Mouse (Mus musculus): ENCODE data around the gene Agpat1.

Agpat1 gene

DNA sequence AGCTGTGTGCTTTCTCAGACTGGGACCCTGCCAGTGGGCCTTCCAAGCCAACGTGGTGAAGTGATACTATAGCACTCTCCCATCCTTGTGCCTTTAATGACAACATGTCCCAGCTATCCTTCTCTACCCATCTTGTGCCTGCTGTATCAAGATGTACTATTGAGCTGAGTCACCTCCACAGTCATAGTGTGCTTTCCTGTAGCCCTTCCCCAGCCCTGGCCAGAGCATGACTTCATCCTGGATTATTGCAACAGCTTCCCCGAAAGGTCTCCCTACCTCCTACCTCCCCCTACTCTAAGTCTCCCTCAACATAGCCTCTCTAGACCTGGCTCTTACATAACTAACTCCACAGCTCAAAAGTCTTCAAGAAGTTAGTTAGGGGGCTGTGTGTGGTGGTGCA lies 31.6 kb downstream of the Agpat1 start:
- no peak for DNase-seq

- DNase-seq = no peak
Observed at GRCm38 (mm10) chr17:34637459-34637858, 33.4 kb downstream of the Agpat1 start.

GRCm38 (mm10) chr17:34639461-34640255 lies 35.6 kb downstream of the Agpat1 start:
- DNase-seq = no peak

DNA sequence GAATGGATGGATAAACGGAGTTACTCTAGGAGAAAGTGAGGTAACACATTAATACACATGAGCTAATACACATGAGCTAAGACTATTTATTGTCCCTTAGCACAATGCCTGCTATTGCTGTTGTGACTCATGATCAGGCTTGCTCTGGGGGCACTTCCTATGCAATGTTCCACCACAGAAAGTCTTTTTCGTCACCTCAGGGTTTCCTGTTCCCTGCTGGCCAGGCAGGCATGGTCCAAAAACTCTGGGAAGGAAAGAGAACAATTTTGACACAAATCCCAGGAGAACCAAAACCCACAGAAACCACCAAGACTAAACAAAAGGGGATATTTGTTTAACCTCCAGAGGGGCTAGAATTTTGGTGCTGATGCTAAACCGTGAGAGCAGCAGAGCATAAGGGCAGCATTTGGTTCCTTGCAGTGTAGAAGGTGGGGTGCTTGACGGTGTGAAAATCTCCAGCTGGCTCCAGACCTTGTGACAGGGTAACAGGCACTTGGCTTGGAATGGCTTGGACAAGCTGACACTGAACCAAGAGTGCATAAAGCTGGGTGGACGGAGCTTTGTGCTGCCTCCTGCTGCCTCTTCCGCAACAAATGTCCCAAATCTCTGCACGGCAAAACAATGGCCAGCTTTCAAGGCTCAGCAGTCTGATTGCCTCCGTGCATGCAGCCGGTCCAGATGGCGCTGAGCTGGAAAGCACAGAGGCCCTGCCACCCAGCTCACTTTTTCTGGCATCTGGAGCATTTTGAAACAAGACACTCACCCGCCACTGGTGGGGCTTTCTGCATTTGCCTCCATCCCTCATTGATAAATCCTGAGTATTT lies 36.9 kb downstream of the Agpat1 start:
- DNase-seq = no peak

DNA sequence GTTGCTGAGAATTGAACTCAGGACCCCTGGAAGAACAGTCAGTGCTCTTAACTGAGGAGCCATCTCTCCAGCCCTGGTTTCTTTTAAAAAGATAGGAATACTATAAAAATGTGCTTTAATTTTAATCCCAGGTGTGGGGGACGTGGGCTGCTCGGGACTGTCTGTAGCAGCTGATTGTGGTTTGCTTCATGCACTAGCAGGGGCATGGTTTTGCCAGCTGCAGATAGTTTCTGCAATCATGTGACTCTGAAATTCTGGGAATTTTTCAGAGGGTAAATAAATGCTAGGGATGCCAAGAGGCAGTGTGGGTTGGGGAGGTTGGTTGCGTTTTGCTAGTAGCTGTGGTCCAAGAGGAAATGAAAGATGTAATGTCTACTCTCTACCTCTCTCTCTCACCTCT lies 37.9 kb downstream of the Agpat1 start:
- no peak for DNase-seq

DNA sequence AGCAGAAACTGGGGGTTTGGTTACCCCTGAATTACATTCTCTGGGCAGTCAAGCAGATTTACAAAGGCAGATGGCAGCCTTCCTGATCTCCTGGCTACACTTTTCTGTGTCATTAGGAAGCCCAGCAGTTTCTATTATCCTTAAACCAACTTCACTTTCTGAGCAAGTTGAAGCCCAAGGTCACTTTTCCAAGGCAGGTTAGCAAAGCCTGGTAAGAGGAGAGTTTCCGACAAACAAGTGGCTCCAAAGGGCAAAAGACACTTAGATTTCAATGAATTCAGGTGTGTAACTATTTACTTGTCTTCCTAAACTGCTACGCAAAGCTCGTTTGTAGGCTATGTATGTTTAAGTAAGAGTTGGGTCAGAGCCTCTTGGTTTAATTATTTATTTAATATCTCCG lies 39.3 kb downstream of the Agpat1 start:
- DNase-seq = no peak

DNA sequence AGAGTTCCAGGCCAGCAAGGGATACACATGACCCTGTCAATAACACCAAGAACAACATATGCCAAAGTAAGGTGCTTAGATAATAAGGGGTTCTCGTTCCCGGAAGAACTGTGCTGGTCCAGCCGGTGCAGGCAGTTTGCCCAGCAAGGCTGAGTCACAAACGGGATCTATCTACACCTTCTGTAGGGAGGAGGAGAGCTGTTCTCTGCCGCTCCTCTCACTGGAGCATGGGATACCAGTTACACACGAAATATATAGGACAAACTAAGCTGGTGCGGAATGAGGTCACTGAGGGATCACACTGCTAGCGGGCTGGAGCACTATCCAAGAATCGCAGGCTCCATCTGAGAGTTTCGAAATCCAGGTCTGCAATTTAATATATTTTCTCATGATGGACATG lies 39.9 kb downstream of the Agpat1 start:
- DNase-seq = no peak

DNA sequence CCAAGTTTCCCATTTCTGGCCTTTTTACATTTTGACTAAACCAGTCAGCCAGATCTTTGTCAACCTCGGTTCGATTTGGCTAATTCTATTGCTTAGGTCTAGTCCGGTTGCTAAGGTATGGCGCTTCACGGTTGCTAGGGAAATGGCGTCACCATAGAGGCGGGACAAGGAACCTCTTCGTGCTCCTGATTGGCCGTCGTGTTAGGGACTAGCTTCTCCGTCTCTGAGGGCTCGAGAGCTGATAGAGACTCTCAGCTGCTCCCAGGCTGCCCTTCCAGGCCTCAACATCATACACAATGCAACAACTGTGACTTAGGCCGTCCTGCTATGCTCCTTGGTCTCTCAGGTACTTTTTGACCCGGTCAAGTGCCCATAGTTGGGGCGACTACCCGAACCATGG lies 40.5 kb downstream of the Agpat1 start, which contains the start of gene Fkbpl:
Gene Fkbpl, plus strand, starts transcription at position 157 of the 400 bp plus-strand sequence.
- DNase-seq = peak; percentile 97

GRCm38 (mm10) chr17:34645256-34645829 lies 41.3 kb downstream of the Agpat1 start:
- no peak for DNase-seq

GRCm38 (mm10) chr17:34645831-34646511 lies 41.9 kb downstream of the Agpat1 start:
- DNase-seq = no peak

DNA sequence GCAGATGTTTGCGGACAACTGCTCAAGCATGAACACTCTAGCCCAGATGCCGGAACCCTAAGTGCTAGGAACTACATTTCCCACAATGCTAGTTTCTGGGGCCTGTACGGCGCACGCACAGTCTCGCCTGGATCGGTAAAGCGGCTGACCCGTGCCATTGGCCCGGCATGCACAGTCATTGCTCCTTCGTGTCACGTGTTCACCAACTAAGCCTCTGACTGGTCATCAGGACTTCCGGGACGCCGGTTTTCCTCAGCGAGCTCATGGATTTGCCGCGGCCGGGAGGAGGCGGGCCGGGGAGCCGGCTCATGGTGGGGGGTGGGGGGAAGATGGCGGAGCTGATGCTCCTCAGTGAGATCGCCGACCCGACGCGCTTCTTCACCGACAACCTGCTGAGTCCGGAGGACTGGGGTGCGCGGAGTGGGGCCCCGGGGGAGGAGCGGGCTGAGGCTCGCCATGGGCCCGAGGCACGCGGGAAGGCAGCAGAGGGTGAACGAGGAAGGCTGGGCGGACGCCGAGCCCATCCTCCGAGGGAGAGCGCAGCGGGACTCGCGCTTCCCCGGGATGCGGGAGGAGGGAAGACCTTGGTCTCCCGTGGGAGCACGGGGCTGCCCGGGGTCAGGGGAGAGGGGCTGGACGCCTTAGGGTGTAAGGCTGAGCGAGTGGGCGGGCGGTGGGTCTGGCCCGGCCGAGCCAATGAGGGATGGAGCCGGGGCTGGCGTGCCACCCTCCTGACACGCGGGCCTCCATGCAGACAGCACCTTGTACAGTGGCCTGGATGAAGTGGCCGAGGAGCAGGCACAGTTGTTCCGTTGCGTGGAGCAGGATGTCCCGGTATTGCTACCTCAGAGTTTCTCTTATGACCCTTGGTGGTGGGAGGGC lies 43.1 kb downstream of the Agpat1 start, which contains the start of gene Atf6b:
Gene Atf6b, plus strand, starts transcription at position 241 of the 882 bp plus-strand sequence.
- peak; percentile 92 for DNase-seq

DNA sequence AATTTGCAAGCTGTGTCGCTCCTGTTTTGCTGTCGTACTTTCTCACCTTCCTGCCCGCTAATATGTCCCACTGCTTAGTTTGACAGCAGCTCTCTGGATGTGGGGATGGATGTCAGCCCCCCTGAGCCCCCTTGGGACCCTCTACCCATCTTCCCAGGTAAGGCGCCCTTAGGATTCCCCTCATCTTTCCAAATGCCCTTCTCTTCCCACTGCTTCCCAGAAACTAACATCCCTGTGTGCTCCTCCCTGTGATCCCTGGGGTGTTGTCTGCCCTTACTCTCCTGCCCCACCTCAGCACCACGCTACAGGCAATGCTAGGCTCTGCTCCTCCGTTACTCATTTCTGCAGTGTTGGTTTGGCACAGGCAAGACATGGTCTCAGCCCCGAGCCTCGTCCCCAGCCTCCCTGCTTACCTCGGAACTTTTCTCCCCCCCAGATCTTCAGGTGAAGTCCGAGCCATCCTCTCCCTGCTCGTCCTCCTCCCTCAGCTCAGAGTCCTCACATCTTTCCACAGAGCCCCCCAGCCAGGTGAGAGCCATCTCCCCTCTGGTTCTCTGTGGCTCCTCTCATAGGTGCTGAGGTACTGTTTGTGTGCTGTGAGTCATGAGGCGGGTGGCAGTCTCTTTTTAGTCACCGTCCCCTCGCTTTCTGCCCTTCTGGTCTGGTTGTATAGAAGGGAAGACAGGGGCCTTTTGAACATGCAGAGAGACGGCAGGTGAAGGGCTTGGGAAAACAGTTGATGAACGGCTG lies 44.3 kb downstream of the Agpat1 start:
- DNase-seq = no peak

- DNase-seq = no peak
Observed at GRCm38 (mm10) chr17:34649106-34649864, 45.2 kb downstream of the Agpat1 start.

- no peak for DNase-seq
Observed at GRCm38 (mm10) chr17:34650781-34651180, 46.7 kb downstream of the Agpat1 start.

DNA sequence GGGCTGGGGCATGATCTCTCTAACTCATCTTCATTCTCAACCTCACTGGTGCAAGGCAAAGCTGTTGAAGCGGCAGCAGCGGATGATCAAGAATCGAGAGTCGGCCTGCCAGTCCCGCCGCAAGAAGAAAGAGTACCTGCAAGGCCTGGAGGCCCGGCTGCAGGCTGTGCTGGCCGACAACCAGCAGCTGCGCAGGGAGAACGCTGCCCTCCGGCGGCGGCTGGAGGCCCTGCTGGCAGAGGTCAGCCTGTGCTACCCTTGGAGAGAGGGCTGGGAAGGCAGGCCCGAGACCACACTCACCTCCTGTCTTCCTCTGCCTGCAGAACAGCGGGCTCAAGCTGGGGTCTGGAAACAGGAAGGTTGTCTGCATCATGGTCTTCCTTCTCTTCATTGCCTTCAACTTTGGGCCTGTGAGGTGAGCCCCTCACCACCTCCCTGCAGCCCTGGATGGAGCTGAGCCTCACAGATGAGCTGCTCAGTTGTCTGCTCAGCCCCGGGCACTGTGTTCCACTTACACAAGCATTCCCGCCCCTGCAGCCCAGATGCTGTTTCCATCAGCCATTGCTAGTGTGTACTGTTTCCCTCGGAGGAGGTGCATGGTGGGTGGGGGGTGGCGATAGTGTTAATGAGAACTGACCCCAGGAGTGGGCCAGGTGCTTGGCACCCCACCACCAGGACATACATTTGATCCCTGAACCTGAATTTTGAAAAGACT lies 47.6 kb downstream of the Agpat1 start:
- peak; percentile 70 for DNase-seq

GRCm38 (mm10) chr17:34652546-34652945 lies 48.5 kb downstream of the Agpat1 start:
- no peak for DNase-seq

DNA sequence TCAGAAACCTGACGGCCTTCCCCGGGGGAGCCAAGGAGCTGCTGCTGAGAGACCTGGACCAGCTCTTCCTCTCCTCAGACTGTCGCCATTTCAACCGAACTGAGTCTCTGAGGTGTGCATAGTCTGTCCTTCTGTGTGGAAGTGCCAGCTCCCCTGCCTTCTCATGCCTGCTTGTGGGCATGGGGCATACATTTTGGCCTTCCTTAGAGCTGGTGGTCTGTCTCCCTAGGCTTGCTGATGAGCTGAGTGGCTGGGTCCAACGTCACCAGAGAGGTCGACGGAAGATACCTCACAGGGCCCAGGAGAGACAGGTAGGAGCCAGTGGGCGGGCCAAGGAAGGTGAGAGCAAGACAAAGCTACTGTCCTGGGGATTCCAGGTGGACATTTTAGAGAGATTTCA lies 48.9 kb downstream of the Agpat1 start:
- no peak for DNase-seq

DNA sequence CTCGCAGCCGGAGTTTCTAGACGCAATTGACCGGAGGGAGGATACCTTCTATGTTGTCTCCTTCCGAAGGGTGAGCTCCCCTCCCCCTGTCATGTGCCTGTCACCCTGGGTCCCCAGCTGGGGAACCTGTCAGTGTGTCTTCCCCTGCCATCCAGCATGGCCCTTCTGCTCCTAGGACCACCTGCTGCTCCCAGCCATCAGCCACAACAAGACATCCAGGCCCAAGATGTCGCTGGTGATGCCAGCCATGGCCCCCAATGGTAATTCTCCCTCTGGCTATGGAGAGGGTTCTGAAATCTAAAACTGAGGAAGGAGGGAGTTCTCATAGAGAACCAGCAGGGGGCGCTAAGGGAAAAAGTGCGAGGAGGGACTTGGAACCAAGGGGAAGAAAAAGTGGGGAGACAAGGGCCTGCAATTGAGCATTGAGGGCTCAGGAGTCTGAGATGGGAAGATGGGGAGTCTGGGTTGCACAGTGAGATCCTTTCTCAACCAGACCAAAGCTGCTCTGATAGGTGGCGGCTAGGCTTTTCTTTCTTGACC lies 49.8 kb downstream of the Agpat1 start:
- DNase-seq = peak; percentile 58

GRCm38 (mm10) chr17:34654392-34654791 lies 50.3 kb downstream of the Agpat1 start:
- no peak for DNase-seq
